23 mouse cellular contexts compared by ENCODE assay signal in genomic region chr1:38321861-38322260, GRCm38 (mm10).
A peak's percentile ranks its signal among the peaks of the same experiment; 100 is the strongest.
DNase-seq lines count a peak whose midpoint lies in the region; ATAC-seq and TF ChIP-seq lines count a peak whose summit lies in the region.
"Had no signal": no experiment of that assay in that cellular context is flagged by ENCODE, and none has a peak within 500 bp of the region (broad histone marks: within the 10 kb centered on the region; RNA-seq: fewer than 3 reads in every experiment).

No protein-coding gene starts in this region.

- H3K4me2 ChIP-seq in heart, embryonic 11.5 days: no peak overlapping the region
- no peak overlapping the region for H3K4me2 ChIP-seq in kidney, embryonic 15.5 days
- no peak overlapping the region for H3K4me2 ChIP-seq in liver, postnatal 0 days (ENCODE audit: low read depth, low read length)
- H3K4me2 ChIP-seq: forebrain, embryonic 13.5 days; heart, embryonic 13.5 days; hindbrain, embryonic 14.5 days had no signal

- H3K4me3 ChIP-seq in heart, embryonic 11.5 days (ENCODE audit: low read depth, low read length): no peak overlapping the region
- H3K4me3 ChIP-seq in kidney, embryonic 15.5 days (replicated peaks): no peak overlapping the region
- no peak overlapping the region for H3K4me3 ChIP-seq in liver, postnatal 0 days (ENCODE audit: low read depth, low read length)
- H3K4me3 ChIP-seq: embryonic facial prominence, embryonic 10.5 days; forebrain, embryonic 13.5 days; heart, embryonic 13.5 days; hindbrain, embryonic 10.5 days had no signal

- H3K4me1 ChIP-seq in heart, embryonic 11.5 days (ENCODE audit: control insufficient read depth, insufficient read depth, low read length): no peaks in the 10 kb centered on the region
- no peaks in the 10 kb centered on the region for H3K4me1 ChIP-seq in kidney, embryonic 15.5 days
- H3K4me1 ChIP-seq in liver, postnatal 0 days (ENCODE audit: insufficient read depth): no peaks in the 10 kb centered on the region

- DNase-seq in heart, adult 18-20 months: peak; percentile 63 to 73
- DNase-seq in testis, postnatal 10 days (ENCODE audit: low spot score): peak; percentile 27
- no peak for DNase-seq in testis, postnatal 14 days (ENCODE audit: low spot score)
- peak; percentile 25 to 44 for DNase-seq in heart, postnatal 14 days
- DNase-seq in liver, postnatal 0 days: no peak
- DNase-seq: adrenal gland, adult 2 months; adrenal gland, postnatal 25 days; cerebellum, adult 2 months; cerebellum, postnatal 10 days; forebrain, postnatal 0 days; gastrocnemius, postnatal 36 days; kidney, adult 8-10 months had no signal

- intact Hi-C loops in heart, postnatal 14 days (cut with DNase I): loop anchor here (5.0 kb wide), 1 partner anchor 445 kb away; no protein-coding TSS in a partner anchor

- no peak overlapping the region for H3K27ac ChIP-seq in heart, embryonic 11.5 days (ENCODE audit: low read depth, low read length)
- no peak overlapping the region for H3K27ac ChIP-seq in kidney, embryonic 15.5 days
- H3K27ac ChIP-seq in liver, postnatal 0 days (ENCODE audit: low read depth): no peak overlapping the region
- H3K27ac ChIP-seq: embryonic facial prominence, embryonic 10.5 days; forebrain, embryonic 13.5 days; heart, embryonic 13.5 days; hindbrain, embryonic 10.5 days; hindbrain, embryonic 14.5 days had no signal

- H3K9ac ChIP-seq in heart, embryonic 11.5 days (ENCODE audit: low read depth, low read length): no peak overlapping the region
- no peak overlapping the region for H3K9ac ChIP-seq in kidney, embryonic 15.5 days
- H3K9ac ChIP-seq in liver, postnatal 0 days (replicated peaks): no peak overlapping the region
- H3K9ac ChIP-seq: forebrain, embryonic 13.5 days; forebrain, postnatal 0 days; heart, embryonic 13.5 days; hindbrain, embryonic 14.5 days had no signal

- no peaks in the 10 kb centered on the region for H3K36me3 ChIP-seq in heart, embryonic 11.5 days (ENCODE audit: control insufficient read depth, insufficient read depth, low read length)
- no peaks in the 10 kb centered on the region for H3K36me3 ChIP-seq in kidney, embryonic 15.5 days
- no peaks in the 10 kb centered on the region for H3K36me3 ChIP-seq in liver, postnatal 0 days (replicated peaks; ENCODE audit: insufficient read depth, low read length)
- H3K36me3 ChIP-seq: heart, embryonic 13.5 days had no signal

- ATAC-seq in heart, embryonic 11.5 days (replicated peaks; ENCODE audit: insufficient number of reproducible peaks, low FRiP score, low TSS enrichment): no peak
- ATAC-seq in megakaryocyte progenitor cell, adult 5-6 weeks (replicated peaks; ENCODE audit: poor library complexity): peak; percentile 36; the same call in 1 of the 2 replicates
- no peak for ATAC-seq in kidney, embryonic 15.5 days (replicated peaks; ENCODE audit: low FRiP score)
- no peak for ATAC-seq in liver, postnatal 0 days
- ATAC-seq: activated CD4-positive, CD25-positive, alpha-beta regulatory T cell, adult 4 months; forebrain, embryonic 13.5 days; forebrain, postnatal 0 days; intestine, postnatal 0 days; Patski had no signal

- H3K9me3 ChIP-seq in heart, embryonic 11.5 days (replicated peaks; ENCODE audit: control insufficient read depth, low read length): no peaks in the 10 kb centered on the region
- no peaks in the 10 kb centered on the region for H3K9me3 ChIP-seq in kidney, embryonic 15.5 days (replicated peaks)
- H3K9me3 ChIP-seq in liver, postnatal 0 days (ENCODE audit: low read length): no peaks in the 10 kb centered on the region
- H3K9me3 ChIP-seq: embryonic facial prominence, embryonic 10.5 days; forebrain, embryonic 13.5 days; heart, embryonic 13.5 days; hindbrain, embryonic 10.5 days had no signal

- H3K27me3 ChIP-seq in heart, embryonic 11.5 days (ENCODE audit: control insufficient read depth, insufficient read depth, low read length): no peaks in the 10 kb centered on the region
- H3K27me3 ChIP-seq in kidney, embryonic 15.5 days: no peaks in the 10 kb centered on the region
- H3K27me3 ChIP-seq in liver, postnatal 0 days (ENCODE audit: insufficient read depth, low read length): no peaks in the 10 kb centered on the region
- H3K27me3 ChIP-seq: heart, embryonic 13.5 days; Patski had no signal

- TF ChIP-seq CTCF in liver, postnatal 0 days (IDR thresholded peaks at IDR 0.05; ENCODE audit: low read depth): no peak

- 57% methylated on average over 8 of the region's 8 CpGs for WGBS in heart, embryonic 11.5 days (ENCODE audit: insufficient replicate concordance)
- 92% methylated on average over 8 of the region's 8 CpGs for WGBS in kidney, embryonic 15.5 days
- WGBS in liver, postnatal 0 days (ENCODE audit: insufficient replicate concordance): 84% methylated on average over 8 of the region's 8 CpGs

- no peak for TF ChIP-seq EP300 in liver, postnatal 0 days (IDR thresholded peaks at IDR 0.05; ENCODE audit: low read depth)

Comparison
In these comparisons a context has a peak if more than half of its experiments do, and no peak if none do; other contexts are left out.
1. DNase-seq: peak in heart, adult 18-20 months (2 of 2), testis, postnatal 10 days (single experiment) and heart, postnatal 14 days (2 of 2); none in testis, postnatal 14 days (single experiment) and liver, postnatal 0 days (single experiment).